Mouse (Mus musculus): Measurements from ENCODE around the gene Cldn11. TPM values are rescaled to one million over a fixed set of nuclear protein-coding genes. Genes with fewer than 3 reads are reported as not detected.

The Cldn11 gene
- polyA plus RNA-seq (2012; rRNA removed): 0.60 and 0.86 TPM in 2 replicates

DNA sequence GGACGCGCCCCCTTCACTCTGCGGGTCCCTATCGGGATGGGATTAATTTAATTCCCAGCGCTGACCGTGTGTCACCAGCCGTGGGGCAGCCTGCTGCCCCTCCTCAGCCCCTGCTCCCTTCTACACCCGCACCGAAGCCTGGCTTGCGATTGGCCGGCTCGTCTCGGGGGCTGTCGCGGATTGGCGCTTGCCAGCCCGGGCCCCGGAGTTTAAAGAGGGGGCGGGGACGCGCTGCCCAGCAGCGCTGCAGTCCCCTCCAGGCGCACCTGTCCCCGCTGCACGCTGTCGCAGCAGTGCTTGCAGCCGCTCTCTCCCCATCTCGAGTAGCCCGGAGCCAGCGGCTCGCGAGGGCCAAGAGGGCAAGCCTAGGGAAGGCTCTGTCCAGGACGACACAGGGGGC is at the start of gene Cldn11:
Gene Cldn11, plus strand, starts transcription at position 215 of the 400 bp plus-strand sequence.

Other genes with a start within 250 kb of the Cldn11 start
- gene Phc3, start 180.5 kb upstream of the Cldn11 start, polyA plus RNA-seq (2012; rRNA removed): 18.3 and 24.3 TPM in 2 replicates
- 20.6 and 22.1 TPM in 2 replicates for gene Prkci, start 154.2 kb upstream of the Cldn11 start, polyA plus RNA-seq (2012; rRNA removed)
- gene Skil, start 54.9 kb upstream of the Cldn11 start, polyA plus RNA-seq (2012; rRNA removed): 5.1 and 5.3 TPM in 2 replicates
- 0.53 and 0.79 TPM in 2 replicates for gene Slc7a14, start 160.5 kb downstream of the Cldn11 start, polyA plus RNA-seq (2012; rRNA removed)

Data from colon, adult 2 months (tissue).